Mouse (Mus musculus) gastrocnemius, adult 18-20 months (tissue): Measurements from ENCODE around the gene Eif4a3. TPM values are rescaled to one million over a fixed set of nuclear protein-coding genes. Genes with fewer than 3 reads are reported as not detected.
"Not testable (repeated sequence)": the region's sequence is repeated elsewhere in the genome, so short reads cannot be mapped to it uniquely, and the experiment has no call there.

Experiments used
- DNase-seq: peaks from one replicate; pipeline ENCODE4 v3.0.0; 2021; ENCODE audit warnings: low spot score
- total RNA-seq, 2 experiments: library from RNA; stranded (reverse); gene quantifications; 2 replicates each; pipeline ENCODE4 v1.2.3; 2021

Gene Eif4a3
- total RNA-seq, 2 experiments from 2014 or later, result 32.2 to 43.5 TPM

GRCm38 (mm10) chr11:119252854-119253541 lies 46.9 kb downstream of the Eif4a3 start:
- no peak for DNase-seq

GRCm38 (mm10) chr11:119250998-119251397 lies 48.9 kb downstream of the Eif4a3 start:
- no peak for DNase-seq

- peak; percentile 77 for DNase-seq
These were observed 50.9 kb downstream of the Eif4a3 start for GRCm38 (mm10) chr11:119249011-119249410.

GRCm38 (mm10) chr11:119245543-119245942 lies 54.3 kb downstream of the Eif4a3 start:
- DNase-seq, result not testable (repeated sequence)

- no peak for DNase-seq
These were observed 60.4 kb downstream of the Eif4a3 start for GRCm38 (mm10) chr11:119239480-119239879.

Other genes starting within 250 kb of the Eif4a3 start
- gene Cbx4, start 213.9 kb downstream of the Eif4a3 start, total RNA-seq, result 1 to 10 TPM; 1.6 to 2.5 TPM
- gene Tbc1d16, start 71.6 kb downstream of the Eif4a3 start, total RNA-seq, result 10 to 100 TPM; 29.7 to 29.9 TPM
- under 1 TPM in 1 of 2 experiments, not detected in 1; 0.26 TPM for gene Ccdc40, start 71.5 kb downstream of the Eif4a3 start, total RNA-seq
- 100 to 1,000 TPM; 174 to 191 TPM for gene Gaa, start 32.2 kb downstream of the Eif4a3 start, total RNA-seq
- under 1 TPM; 0.21 to 0.34 TPM for gene Card14, start 7.7 kb upstream of the Eif4a3 start, total RNA-seq
- gene Sgsh, start 55.4 kb upstream of the Eif4a3 start, total RNA-seq, result 1 to 10 TPM; 3.3 to 3.4 TPM
- 1 to 10 TPM; 2.4 to 2.8 TPM for gene Slc26a11, start 55.5 kb upstream of the Eif4a3 start, total RNA-seq
- 1 to 10 TPM; 5.7 to 6.6 TPM for gene Rnf213, start 93.0 kb upstream of the Eif4a3 start, total RNA-seq
- gene Endov, start 191.3 kb upstream of the Eif4a3 start, total RNA-seq, result 1 to 10 TPM; 4.4 to 5.7 TPM
- under 1 TPM; 0.05 TPM for gene Nptx1, start 247.7 kb upstream of the Eif4a3 start, total RNA-seq